28 mouse cellular contexts compared by ENCODE assay signal in genomic region chr7:56153161-56153560, GRCm38 (mm10).
"Had no signal": no experiment of that assay in that cellular context is flagged by ENCODE, and none has a peak within 500 bp of the region (broad histone marks: within the 10 kb centered on the region; RNA-seq: fewer than 3 reads in every experiment).

No protein-coding gene starts in this region.

- H3K4me2 ChIP-seq: embryonic facial prominence, embryonic 12.5 days; embryonic facial prominence, embryonic 13.5 days; embryonic facial prominence, embryonic 15.5 days; forebrain, embryonic 12.5 days; forebrain, embryonic 13.5 days; forebrain, embryonic 15.5 days had no signal

- H3K27ac ChIP-seq: embryonic facial prominence, embryonic 10.5 days; embryonic facial prominence, embryonic 12.5 days; embryonic facial prominence, embryonic 13.5 days; embryonic facial prominence, embryonic 15.5 days; forebrain, embryonic 10.5 days; forebrain, embryonic 12.5 days; forebrain, embryonic 13.5 days; forebrain, embryonic 15.5 days; gastrocnemius, adult 2 months had no signal

- H3K9ac ChIP-seq: embryonic facial prominence, embryonic 12.5 days; embryonic facial prominence, embryonic 13.5 days; embryonic facial prominence, embryonic 15.5 days; forebrain, embryonic 12.5 days; forebrain, embryonic 13.5 days; forebrain, embryonic 15.5 days; forebrain, postnatal 0 days had no signal

- H3K4me3 ChIP-seq: embryonic facial prominence, embryonic 10.5 days; embryonic facial prominence, embryonic 12.5 days; embryonic facial prominence, embryonic 13.5 days; embryonic facial prominence, embryonic 15.5 days; erythroblast, embryonic 14.5 days; forebrain, embryonic 10.5 days; forebrain, embryonic 12.5 days; forebrain, embryonic 13.5 days; forebrain, embryonic 15.5 days; gastrocnemius, adult 2 months had no signal

- H3K27me3 ChIP-seq: embryonic facial prominence, embryonic 12.5 days; embryonic facial prominence, embryonic 13.5 days; embryonic facial prominence, embryonic 15.5 days; forebrain, embryonic 12.5 days; forebrain, embryonic 13.5 days; forebrain, embryonic 15.5 days had no signal

- ATAC-seq: forebrain, embryonic 13.5 days; forebrain, embryonic 14.5 days; forebrain, embryonic 15.5 days; forebrain, embryonic 16.5 days; forebrain, postnatal 0 days had no signal

- H3K9me3 ChIP-seq: embryonic facial prominence, embryonic 10.5 days; embryonic facial prominence, embryonic 12.5 days; embryonic facial prominence, embryonic 13.5 days; embryonic facial prominence, embryonic 15.5 days; forebrain, embryonic 10.5 days; forebrain, embryonic 12.5 days; forebrain, embryonic 13.5 days; forebrain, embryonic 15.5 days had no signal

- H3K4me1 ChIP-seq: embryonic facial prominence, embryonic 10.5 days; embryonic facial prominence, embryonic 12.5 days; embryonic facial prominence, embryonic 13.5 days; embryonic facial prominence, embryonic 15.5 days; forebrain, embryonic 10.5 days; forebrain, embryonic 12.5 days; forebrain, embryonic 13.5 days; forebrain, embryonic 15.5 days had no signal

- DNase-seq: cerebellum, adult 2 months; cerebellum, adult 8-10 months; cerebellum, adult 9-10 months; cerebellum, adult 9-11 months; cerebellum, postnatal 10 days; cerebellum, postnatal 14 days; cerebellum, postnatal 25 days; cerebellum, postnatal 36 days; embryo, embryonic 11 days; forebrain, postnatal 0 days; gastrocnemius, adult 2 months; gastrocnemius, postnatal 10 days; gastrocnemius, postnatal 14 days; gastrocnemius, postnatal 25 days; gastrocnemius, postnatal 36 days; heart, adult 11 months; heart, adult 18-20 months had no signal
